Mouse (Mus musculus) retina, adult 2 months (tissue): ENCODE results near the gene Spin1.

Source experiments
- DNase-seq: peaks from one replicate; pipeline ENCODE4 v3.0.0-alpha.2; 2012; ENCODE audit warnings: low read depth, low spot score

Spin1 gene

DNA sequence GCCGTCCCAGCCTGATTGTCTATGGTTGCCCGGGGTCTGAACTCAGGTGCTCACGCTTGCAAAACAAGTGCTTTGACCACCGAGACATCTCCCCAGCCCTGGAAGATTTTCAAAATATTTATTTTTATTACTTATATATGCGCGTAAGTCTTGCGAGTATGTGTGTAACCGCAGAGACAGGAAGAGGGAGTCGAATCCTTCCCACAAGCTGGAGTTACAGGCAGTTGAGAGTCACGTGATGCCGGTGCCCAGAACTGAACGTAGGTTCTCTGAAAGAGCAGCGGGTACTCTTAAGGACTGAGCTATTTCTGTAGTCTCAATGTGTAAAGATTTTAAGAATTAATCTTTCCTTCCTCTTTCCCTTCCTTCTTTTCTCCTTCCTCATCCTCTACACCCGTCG, 93.2 kb downstream of the Spin1 start:
- DNase-seq: no peak

DNA sequence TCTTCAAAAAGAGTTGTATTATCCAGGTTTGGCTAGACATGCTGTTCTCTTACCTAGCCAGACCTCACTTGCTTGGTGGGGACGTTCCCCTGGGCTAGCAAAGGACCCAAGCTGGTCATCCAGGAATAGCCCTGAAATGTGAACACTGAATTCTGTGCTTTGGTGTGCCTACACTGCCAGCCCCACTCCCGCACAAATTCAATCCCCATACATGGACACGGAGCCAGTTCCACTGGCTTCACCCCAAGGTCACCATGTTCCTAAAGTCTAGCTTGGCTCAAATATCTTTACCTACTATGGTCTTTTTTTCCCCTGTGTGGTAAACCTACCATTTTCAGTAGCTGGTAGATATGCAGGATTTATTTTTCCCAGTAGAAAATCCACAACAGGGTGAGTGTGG, 97.0 kb downstream of the Spin1 start:
- no peak for DNase-seq

DNA sequence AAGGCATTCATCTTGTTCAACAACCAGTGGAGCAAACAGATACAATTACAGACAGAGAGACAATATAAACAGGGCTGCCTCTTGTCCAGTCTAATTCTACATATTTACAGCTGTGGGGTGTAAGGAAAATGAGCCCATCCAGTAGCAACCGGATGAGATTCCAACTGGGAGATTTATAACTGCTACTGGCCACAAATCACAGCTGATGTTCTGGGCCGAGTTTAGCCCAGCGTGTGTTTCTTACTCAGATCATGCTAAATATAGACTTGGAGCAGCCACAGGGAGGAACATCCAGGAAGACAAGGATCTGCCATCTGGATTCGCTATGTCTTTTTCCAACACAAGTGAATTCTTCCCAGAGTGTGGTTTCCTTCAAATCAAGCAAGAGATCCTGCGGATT, 97.5 kb downstream of the Spin1 start:
- no peak for DNase-seq
